ENCODE assay signal across 15 mouse cellular contexts in genomic region chr10:86057712-86058111, GRCm38 (mm10). TPM values are rescaled to one million over a fixed set of nuclear protein-coding genes. Genes with fewer than 3 reads are reported as not detected.
"Had no signal": no experiment of that assay in that cellular context is flagged by ENCODE, and none has a peak within 500 bp of the region (broad histone marks: within the 10 kb centered on the region; RNA-seq: fewer than 3 reads in every experiment).

No protein-coding gene starts in this region.

- H3K9me3 ChIP-seq: liver, embryonic 12.5 days had no signal

- H3K4me2 ChIP-seq: limb, embryonic 13.5 days; liver, embryonic 12.5 days; lung, embryonic 14.5 days; neural tube, embryonic 12.5 days; stomach, embryonic 15.5 days had no signal

- H3K4me1 ChIP-seq: neural tube, embryonic 12.5 days; stomach, embryonic 15.5 days had no signal

- H3K27me3 ChIP-seq: limb, embryonic 13.5 days; liver, embryonic 12.5 days; neural tube, embryonic 12.5 days; stomach, embryonic 15.5 days had no signal

- H3K27ac ChIP-seq: hindbrain, postnatal 0 days; limb, embryonic 13.5 days; liver, embryonic 12.5 days; midbrain, embryonic 10.5 days; neural tube, embryonic 12.5 days; stomach, embryonic 15.5 days had no signal

- ATAC-seq: hindbrain, postnatal 0 days; liver, embryonic 12.5 days had no signal

- H3K9ac ChIP-seq: limb, embryonic 13.5 days; liver, embryonic 12.5 days; lung, embryonic 14.5 days; neural tube, embryonic 12.5 days; stomach, embryonic 15.5 days had no signal

- H3K4me3 ChIP-seq: limb, embryonic 13.5 days; liver, embryonic 12.5 days; midbrain, embryonic 10.5 days; neural tube, embryonic 12.5 days; stomach, embryonic 15.5 days had no signal

- DNase-seq: layer of hippocampus, adult 9-11 months; layer of hippocampus, postnatal 36 days; lung, embryonic 14.5 days; lung, postnatal 4 days; midbrain, embryonic 14.5 days; right cerebral cortex, postnatal 4 days; spleen, adult 18-20 months; thymus, adult 2 months; thymus, postnatal 36 days had no signal

RNA-seq across cellular contexts. Expression of gene Bpifc, which starts 46.0 kb away (rescaled TPM):
- polyA plus RNA-seq: liver, embryonic 12.5 days; midbrain, embryonic 14.5 days; neural tube, embryonic 12.5 days had no signal
